Mouse (Mus musculus) right cerebral cortex, postnatal 4 days (tissue): ENCODE measurements around the gene Olfr65.
A peak's percentile ranks its signal among the peaks of the same experiment; 100 is the strongest.

Source experiments
- DNase-seq: peaks from one replicate; pipeline ENCODE4 v3.0.0-alpha.2; 2022

The Olfr65 gene

DNA sequence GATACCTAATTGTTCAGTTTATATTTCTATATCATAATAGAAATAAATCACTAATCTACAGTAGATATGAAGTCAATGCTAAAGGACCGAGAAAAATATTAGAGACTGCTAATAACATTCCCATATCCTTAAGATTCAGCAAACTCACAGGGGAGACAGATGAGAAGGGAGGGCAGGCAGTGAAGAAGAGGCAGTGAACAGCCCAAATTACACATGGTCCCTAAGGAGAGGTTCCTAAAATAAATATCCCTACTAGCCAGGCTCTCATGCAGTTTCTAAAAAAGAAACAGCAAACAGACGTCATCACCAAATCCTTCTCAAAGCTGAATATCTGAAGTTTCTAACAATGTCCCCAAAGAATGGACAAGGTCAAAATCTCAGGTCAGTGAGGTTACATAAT, at the start of gene Olfr65:
TSS of gene Olfr65 (plus strand) at position 301 of the 400 bp plus-strand sequence.
- DNase-seq = no peak

- DNase-seq = no peak
These were observed 48.6 kb upstream of the Olfr65 start for GRCm38 (mm10) chr7:103854669-103855068.

- no peak for DNase-seq
These were observed 44.2 kb upstream of the Olfr65 start for GRCm38 (mm10) chr7:103859076-103859475.

DNA sequence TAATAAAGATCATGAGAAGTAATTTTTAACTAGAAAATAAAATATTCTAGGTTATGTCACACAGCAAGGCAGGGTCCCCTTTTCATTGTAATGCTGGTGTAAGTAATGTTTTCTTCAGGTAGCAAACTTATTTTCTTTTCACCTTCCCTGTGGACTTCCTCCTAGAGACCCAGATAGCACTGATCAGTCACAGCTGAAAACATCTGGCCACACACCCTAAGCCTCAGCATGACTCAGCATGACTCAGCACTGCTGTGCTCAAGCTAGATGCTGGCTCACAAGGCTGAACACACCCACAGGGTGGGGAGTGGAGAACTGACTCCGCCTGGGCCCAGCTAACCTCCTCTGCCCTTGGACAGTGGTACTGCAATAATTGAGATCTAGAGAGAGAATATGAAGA, 42.4 kb upstream of the Olfr65 start:
- DNase-seq = no peak

- no peak for DNase-seq
These were observed 41.8 kb upstream of the Olfr65 start for GRCm38 (mm10) chr7:103861531-103861930.

GRCm38 (mm10) chr7:103865716-103866115, 37.6 kb upstream of the Olfr65 start:
- DNase-seq = no peak

- DNase-seq = no peak
These were observed 32.6 kb upstream of the Olfr65 start for GRCm38 (mm10) chr7:103870667-103871066.

DNA sequence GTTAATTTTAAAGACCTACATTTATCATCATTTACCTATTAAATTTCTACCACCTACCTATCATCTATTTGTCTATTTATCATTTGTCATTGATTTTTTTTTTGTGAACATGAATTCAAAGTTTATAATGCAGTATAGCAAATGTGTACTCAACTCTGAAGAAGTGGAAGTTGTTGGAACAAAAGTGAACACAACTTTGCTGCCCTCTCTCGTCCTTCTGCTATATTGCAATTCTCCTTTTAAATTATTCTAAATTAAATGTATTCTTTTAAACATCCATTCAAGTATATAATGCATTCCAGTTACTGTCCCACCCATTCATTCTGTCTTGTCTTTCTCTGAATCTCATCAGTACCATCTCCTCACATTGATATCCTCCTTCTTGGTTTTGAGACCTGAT, 30.2 kb upstream of the Olfr65 start:
- DNase-seq = no peak

GRCm38 (mm10) chr7:103874451-103874850, 28.8 kb upstream of the Olfr65 start:
- no peak for DNase-seq

GRCm38 (mm10) chr7:103877093-103877492, 26.2 kb upstream of the Olfr65 start:
- DNase-seq = no peak

- DNase-seq = no peak
These were observed 17.1 kb upstream of the Olfr65 start, which contains the start of gene Olfr66 for GRCm38 (mm10) chr7:103886152-103886551. Olfr66 (minus strand) TSS chr7:103886252.

- DNase-seq = no peak
These were observed 8.9 kb upstream of the Olfr65 start, which contains the start of gene Olfr64 for GRCm38 (mm10) chr7:103894385-103894784. Olfr64 (minus strand) TSS chr7:103894485.

DNA sequence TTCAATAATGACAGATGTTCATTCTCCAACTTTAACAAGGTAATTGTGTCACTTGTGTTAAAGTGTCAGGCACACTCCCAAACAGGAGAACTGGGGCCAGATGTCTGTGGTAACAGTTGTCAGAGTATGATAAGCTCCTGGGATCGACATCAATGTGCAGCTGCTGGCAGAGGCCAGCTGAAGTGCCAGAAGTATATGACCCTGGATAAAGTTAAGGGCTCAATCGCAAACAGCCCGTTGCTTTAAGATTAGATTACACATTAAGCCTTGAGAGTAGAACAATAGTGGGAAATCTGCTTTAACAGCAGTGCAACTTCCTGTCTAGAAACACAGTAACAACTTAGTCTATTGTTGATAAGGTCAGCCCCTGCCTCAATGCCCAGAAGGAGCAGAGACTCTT, 6.8 kb downstream of the Olfr65 start:
- no peak for DNase-seq

DNA sequence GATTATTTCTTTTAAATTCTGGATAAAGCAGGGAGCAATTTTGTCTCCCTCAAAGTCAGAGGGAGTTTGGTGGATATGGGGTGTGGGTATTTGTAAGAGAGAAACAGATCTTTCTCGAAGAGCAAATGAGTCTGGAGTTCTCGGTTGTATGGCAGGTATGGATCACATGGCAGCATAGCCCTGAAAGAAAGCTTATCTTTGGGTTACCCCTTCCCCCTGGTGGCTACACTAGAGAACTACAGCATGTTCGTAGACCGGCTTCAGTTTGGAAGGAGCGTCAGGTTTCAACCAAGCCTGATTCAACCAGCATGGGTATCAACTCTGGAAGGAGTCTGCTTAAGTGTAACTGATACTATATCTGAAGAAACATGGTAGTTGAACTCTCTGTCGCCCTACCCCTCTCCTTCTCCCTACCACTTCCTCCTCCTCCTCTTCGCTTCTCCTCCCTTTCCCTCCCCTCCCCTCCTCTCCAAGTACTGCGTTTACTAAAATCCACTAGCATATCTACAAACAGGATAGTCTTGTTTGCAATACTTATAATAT, 9.8 kb downstream of the Olfr65 start:
- DNase-seq = no peak

GRCm38 (mm10) chr7:103915338-103915737, 12.1 kb downstream of the Olfr65 start:
- DNase-seq = no peak

DNA sequence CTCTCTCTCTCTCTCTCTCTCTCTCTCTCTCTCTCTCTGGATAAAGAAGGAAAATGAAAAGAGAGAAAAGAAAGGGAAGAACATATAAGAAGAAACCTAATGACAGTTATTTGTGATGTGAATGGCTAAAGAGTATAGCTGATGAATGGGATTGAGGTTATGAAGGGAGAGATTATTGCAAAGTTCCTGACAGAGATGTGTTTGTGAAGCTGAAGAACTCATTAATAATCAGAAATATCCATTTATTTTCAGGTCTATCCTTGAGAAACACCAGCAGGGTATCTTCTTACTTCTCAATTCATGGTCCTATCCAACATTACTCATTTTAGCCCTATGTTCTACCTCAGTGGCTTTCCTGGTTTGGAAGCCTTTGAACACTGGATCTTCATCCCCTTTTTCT, 25.2 kb downstream of the Olfr65 start, which contains the start of gene Olfr631:
TSS of gene Olfr631 (plus strand) at position 301 of the 400 bp plus-strand sequence.
- DNase-seq = no peak

DNA sequence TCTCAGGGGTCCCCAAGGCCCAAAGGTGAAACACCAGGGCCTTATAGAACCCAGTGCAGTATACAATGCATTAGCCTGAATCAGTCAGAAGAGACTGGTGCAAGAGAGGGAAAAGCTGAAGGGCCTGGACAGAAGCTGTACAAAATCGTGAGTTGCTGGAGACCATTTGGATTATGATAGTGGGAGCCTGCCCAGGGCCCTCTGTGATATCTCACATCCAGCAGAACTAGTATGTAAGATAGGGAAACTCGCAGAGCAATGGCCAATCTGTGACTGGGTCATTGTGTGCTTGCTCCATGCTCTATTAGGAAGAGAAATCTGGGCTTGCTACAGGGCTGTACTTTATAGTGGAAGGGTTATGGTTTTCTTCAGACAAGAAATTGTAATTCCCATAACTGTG, 31.0 kb downstream of the Olfr65 start, which contains the start of gene Olfr632:
TSS of gene Olfr632 (plus strand) at position 84 of the 400 bp plus-strand sequence.
- no peak for DNase-seq

DNA sequence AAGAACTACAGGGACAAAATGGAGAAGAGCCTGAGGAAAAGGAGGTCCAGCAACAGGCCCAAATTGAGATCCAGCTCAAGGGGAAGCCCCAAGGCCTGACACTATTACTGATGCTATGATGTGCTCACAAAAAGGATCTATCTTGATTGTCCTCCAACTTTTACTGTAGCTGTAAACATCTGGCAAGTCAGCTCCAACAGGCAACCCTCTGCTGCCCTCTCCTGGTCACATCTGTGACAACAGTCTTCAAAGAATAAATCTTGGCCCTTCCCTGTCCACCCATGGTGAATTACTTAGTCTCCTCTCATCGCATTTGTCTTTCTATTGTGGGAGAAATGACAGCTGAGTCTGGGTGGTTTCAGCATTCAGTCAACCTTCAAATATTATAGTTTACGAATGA, 39.4 kb downstream of the Olfr65 start:
- DNase-seq = peak; percentile 13

- DNase-seq = no peak
These were observed 40.9 kb downstream of the Olfr65 start, which contains the start of gene Olfr633 for GRCm38 (mm10) chr7:103944137-103944536. Olfr633 (plus strand) TSS chr7:103944437.
